Mouse (Mus musculus) cerebellum, adult 9-11 months (tissue): ENCODE results near the gene Spaar.
"Not testable (repeated sequence)": the region's sequence is repeated elsewhere in the genome, so short reads cannot be mapped to it uniquely, and the experiment has no call there.

ENCODE experiments used
- DNase-seq: peaks from one replicate; pipeline ENCODE4 v3.0.0; 2022

Spaar gene

GRCm38 (mm10) chr4:43729126-43729525, 708 bp upstream of the Spaar start:
- DNase-seq = no peak

DNA sequence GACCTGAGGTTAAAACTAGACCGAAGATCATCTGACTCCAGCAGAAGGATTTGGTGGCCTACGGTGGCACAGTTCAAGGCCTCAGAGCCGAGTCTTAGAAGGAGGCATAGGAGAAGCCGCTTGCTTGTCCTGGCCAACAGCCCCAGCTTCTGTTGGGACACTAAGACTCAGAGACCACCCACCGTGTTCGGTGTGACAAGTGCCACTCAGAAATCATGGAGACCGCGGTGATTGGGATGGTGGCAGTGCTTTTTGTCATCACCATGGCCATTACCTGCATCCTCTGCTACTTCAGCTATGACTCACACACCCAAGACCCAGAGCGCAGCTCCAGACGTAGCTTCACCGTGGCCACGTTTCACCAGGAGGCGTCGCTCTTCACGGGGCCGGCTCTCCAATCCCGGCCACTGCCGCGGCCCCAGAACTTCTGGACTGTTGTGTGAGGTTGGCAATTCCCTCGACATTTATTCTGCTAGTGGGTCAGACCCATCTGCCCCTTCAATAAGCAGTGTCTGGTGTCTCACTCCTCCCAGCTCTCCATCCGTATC, 990 bp downstream of the Spaar start:
- DNase-seq = no peak

DNA sequence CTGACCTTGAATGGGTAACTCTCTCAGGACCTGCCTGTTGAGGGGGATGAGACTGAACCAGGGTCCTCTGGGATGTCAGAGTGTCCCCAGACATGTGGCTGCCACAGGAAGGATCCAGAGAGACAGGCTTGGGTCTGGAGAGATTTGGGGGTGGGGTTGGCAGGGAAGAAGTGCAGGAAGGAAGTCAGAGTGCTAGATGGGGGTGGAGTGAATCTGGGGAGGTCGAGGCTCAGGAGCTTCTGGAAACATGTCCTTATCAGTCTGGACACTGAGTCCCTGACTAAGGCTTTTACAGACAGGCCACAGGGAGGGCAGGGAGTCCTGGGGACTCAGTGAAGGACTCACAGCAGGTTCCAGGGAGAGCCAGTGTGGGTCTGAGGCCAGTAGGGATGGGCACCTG, 2.3 kb downstream of the Spaar start:
- no peak for DNase-seq

GRCm38 (mm10) chr4:43733186-43733585, 3.4 kb downstream of the Spaar start:
- DNase-seq = no peak

DNA sequence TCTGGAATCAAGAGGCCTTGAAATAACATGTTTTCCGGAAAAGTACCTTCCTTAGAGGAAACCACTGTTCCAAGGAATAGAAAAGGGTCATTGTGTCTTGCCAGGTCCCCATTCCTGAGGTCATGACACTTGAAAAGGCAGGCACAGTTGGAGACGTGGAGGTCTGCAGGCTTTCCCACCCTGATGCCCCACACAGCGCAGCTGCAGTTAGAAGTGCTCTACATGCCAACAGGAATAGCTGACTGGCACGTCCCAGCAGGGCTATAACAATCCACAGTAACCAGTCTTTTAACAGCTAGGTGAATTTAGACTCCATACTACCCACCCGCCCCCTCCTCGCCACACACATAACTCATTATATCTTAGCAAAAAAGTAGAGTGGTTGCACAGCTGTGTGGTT, 7.3 kb downstream of the Spaar start:
- no peak for DNase-seq

GRCm38 (mm10) chr4:43738989-43739674, 9.3 kb downstream of the Spaar start:
- no peak for DNase-seq

GRCm38 (mm10) chr4:43741526-43741925, 11.7 kb downstream of the Spaar start:
- DNase-seq = no peak

DNA sequence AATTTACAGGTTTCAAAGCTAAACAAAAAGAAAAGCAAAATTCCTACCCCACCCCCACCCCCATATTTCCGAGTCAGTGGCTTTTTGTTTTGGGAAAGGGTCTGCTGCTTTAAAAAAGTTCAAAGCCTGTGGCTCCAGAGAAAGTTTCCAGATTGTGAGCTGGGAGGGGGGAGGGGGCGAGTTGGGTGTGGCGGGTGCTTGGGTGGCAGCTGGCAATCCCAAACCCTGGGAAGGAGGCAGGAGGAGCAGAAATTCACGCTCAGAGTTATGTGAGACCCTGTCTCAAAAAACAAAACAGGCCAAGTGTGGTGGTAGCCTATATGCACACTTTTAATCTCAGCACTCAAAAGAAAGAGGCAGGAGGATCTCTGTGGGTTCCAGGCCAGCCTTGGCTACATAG, 12.8 kb downstream of the Spaar start:
- DNase-seq = no peak

- no peak for DNase-seq
Measured at GRCm38 (mm10) chr4:43743099-43743498, 13.3 kb downstream of the Spaar start.

- DNase-seq = no peak
Measured at GRCm38 (mm10) chr4:43745187-43745586, 15.4 kb downstream of the Spaar start.

DNA sequence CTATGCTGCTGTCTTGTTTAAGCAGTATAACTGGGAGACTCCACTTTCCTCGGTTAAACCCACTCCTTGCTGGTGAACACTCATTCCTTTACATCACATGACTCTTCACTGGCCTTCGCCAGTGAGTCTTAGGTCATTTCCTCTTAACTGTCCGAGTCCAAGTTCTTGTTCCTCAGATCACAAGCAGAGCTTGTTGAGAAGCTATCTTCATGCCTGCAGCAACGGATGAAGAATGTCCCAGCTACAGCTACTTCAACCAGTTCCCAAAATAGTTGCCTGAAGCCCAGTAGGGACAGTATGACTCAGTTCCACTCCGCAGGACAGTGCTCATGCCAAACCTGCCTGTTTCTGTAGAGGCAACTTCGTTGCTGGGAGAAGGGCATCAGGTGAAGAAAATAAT, 27.4 kb downstream of the Spaar start:
- DNase-seq = no peak

- peak; percentile 2 for DNase-seq
Measured at GRCm38 (mm10) chr4:43759571-43760418, 30.0 kb downstream of the Spaar start.

- peak; percentile 4 for DNase-seq
Measured at GRCm38 (mm10) chr4:43760460-43760859, 30.6 kb downstream of the Spaar start.

- no peak for DNase-seq
Measured at GRCm38 (mm10) chr4:43761336-43761735, 31.5 kb downstream of the Spaar start.

DNA sequence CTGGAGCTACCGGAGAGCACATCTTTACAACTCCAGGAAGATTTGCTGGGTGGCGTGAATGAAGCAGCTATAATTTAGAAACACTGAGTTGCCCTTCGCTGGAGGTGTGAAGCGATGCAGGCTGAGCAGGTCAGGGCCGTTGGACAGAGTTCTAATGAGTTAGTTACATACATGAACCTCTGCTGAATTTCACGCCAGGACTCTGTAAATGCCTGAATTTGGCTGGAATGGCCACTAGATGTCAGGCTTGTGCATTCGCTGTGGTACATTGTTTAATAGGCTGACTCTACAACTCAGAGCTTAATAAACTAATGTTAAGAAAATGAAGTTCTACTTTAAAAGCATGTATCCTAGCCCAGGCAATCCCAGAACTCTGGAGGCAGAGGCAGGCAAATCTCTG, 33.6 kb downstream of the Spaar start:
- DNase-seq = peak; percentile 12

DNA sequence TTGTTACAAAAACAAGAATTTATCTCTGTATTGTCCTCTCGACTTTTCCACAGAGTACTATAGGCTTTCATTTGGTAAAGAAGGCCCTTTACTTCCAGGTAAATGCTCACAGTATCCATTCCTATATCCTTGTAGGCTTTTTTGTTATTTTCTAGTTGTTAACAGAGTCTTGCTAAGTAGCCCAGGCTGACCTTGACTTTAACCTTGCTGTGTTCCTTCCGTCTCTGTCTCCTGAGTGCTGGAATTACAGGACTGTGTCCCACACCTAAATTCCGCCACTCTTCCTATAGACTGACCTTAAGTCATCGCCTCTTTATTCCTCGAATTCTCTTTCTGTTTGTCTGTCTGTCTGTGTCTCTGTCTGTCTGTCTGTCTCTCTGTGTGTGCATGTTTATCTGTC, 38.5 kb downstream of the Spaar start:
- no peak for DNase-seq

DNA sequence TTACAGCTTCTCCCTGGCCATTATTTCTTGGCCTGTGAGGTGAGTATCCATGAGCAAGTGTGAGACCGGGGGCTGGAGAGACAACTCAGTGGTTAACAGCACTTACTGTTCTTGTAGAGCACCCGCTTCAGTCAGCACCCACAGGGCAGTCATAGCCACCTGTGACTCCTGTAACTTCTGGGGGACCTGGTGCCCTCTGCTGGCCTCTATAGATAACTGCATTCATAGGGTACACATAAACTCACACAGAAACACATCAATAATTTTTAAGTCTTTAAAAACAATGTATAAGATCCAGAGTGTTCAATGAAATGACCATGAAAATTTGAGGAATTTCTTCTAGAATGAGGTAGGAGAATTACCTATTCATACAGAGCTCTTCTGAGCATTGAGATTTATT, 39.5 kb downstream of the Spaar start:
- DNase-seq = no peak

DNA sequence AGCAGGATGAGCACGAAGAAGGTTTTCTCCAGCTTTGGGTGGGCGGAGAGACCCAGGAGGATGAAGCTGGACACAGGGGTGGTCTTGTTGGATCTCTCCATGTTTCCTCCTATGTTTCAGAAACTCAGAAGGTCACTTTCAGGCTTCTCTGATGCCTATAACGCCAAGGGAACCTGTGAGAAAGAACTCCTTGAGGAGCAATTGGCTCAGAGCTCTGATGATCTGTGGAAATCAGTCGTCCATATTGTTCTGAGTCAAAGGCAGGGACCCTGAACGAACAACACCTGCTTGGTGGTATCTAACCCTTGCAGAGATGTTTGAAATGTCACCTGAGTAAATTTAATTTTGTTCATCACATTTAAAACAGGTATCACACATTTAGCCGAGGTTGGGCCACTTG, 41.1 kb downstream of the Spaar start, which contains the start of gene Olfr159:
Olfr159 (minus strand) TSS at position 101 of the 400 bp plus-strand sequence.
- no peak for DNase-seq

DNA sequence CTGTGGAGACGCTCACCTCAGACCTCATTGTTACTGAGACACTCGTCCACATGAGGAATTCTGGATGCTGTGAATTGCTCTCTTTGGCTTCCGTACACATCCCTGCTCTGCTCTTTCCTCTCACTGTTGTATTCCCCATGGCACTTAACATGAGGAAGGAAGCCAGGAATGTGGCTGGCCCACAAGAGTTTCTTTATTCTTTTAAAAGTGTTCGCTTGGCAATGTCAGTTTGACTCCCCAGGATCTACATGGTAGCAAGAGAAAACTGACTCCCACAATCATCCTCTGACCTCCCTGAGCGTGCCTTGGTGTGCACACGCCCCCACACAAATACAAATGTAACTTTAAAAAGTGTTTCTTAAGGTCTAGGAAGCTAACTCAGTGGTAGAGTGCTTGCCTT, 41.8 kb downstream of the Spaar start:
- DNase-seq = no peak

DNA sequence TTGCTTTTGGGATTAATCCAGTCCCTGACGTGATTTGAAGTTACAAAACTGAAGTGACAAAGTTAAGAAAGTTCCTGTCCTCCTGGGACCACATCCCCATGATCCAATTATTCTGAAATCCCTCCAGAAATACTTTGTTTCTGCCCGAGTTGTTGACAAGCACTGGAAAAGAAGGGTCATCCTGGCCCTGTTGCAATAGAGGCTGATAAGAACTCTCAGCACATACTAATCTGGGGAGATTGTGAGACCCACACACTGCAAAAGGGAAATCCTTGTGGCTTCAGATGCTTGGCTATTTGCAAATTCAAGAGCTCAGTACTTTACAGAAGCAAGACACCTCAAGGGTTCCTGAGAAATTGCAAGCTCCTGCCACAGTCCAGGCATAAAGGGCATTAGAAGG, 42.5 kb downstream of the Spaar start:
- no peak for DNase-seq

DNA sequence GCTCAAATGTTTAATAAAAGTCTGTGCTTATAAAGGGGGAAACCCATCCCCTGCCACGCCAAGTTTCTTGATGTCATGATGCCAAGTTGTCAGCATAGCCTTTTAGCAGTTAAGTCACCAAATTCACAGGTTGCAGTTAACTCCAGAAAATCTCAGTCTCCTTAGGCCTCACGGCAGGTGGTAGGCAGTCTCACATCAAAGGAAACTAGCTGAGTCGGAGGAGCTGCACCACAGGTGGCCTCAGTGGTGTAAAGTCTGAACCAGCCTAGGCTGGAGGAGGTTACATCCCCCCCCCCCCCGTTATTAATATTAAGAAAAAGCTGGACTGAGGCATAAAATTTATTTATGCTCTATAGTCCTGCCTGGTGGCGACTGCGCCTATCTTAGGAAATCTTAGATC, 65.5 kb downstream of the Spaar start:
- no peak for DNase-seq

DNA sequence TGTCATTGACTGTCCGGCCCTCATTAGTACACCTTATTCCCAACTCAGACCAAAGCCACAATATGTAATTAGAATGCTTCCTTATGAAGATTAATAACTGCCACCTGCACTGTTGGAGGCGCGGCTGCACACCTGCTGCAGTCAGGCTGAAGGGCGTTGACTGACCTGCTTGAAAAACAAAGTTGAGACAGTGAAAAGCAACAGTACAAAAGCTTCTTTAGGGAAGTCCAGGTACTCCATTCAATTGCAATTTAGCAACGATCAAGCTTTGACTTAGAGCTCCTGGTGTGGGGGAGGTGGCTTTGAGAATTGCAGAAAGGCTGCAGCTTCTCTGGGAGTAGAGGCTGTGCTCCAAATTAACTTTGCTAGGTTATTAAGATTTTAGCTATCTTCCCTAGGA, 66.0 kb downstream of the Spaar start:
- not testable (repeated sequence) for DNase-seq

GRCm38 (mm10) chr4:43798936-43799335, 69.1 kb downstream of the Spaar start:
- no peak for DNase-seq
